Mouse (Mus musculus) c-Kit-positive CD71-positive TER-119-positive erythroid progenitor cells, embryonic 14.5 days (primary cell): Measurements from ENCODE around the gene Tmem265.

ENCODE experiments used
- DNase-seq: peaks from one replicate; pipeline ENCODE4 v3.0.0-alpha.2; 2013; ENCODE audit warnings: low spot score

The Tmem265 gene

DNA sequence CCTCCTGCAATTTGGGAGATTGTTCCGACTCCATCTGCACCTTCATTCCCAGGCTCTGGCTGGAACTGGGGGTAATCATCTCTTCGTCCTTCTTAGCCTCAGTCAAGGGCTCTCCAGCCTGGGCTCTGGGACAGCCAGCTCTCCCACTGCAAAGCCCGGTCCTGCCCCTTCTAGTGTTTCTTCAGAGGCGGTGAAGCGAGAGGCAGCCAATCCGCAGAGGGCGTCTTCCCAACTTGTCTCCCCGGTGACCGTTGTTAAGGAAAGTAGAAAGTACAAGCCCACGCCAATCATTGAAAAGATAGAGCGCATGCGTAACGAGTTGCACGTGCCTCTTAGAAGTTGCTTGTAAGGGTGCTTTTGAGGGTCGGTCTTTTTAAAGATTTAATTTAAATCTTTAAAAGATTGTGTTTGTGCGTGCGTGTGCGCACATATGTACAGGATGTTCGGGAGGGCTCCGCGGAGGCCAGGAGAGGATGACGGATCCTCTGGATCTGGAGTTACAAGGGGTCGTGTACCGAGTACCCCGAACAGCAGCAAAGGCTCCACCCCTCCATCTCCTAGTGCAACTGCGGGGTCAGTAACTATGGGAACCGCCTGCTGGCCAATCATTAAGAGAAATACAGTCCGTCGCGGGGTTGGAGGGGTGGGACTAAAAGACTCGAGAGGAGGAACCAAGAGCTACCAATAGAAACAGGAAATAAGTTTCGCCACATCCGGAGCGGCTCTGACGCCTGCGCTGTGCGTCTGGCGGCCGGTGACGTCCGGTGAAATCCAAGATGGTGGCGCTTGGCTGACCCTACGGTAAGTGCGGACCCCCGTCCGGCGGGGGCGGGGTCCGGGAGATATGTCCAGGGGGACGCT is 27.1 kb downstream of the Tmem265 start, which contains the start of the genes Ccdc189 and Rnf40:
TSS of gene Ccdc189 (minus strand) at position 585 of the 861 bp plus-strand sequence.
TSS of gene Rnf40 (plus strand) at position 757 of the 861 bp plus-strand sequence.
- peak; percentile 97 for DNase-seq

DNA sequence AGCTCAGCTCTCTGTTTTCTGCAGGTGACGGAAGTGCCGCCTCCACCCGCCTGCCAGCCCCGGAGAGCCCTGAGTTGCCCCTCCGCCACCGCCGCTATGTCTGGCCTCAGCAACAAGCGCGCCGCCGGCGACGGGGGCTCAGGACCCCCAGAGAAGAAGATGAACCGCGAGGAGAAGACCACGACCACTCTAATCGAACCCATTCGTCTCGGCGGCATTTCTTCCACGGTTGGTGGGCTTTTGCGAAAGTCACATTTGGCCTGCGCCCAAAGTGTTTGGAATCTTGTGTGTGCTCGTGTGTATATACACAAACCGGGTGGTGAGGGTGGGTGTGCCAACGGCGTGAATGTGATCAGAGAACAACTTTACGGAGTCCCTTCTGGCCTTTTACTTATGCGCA is 27.7 kb downstream of the Tmem265 start:
- no peak for DNase-seq

DNA sequence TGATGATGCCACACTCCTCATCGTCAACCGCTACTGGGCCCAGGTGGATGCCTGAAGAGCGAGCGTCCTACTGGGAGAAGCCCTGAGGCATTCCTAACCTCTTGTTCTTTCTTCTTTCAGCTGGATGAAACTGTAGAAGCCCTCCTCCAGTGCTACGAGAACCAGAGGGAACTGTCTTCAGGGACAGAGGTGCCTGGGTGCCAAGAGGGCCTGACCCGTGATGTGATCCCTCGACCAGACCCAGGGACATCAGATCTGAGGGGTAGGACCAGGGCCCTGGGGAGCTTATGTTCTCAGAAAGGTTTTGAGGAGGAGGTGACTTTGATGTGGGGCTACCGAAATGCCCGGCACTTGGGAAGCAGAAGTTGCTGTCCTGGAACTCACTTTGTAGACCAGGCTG is 28.4 kb downstream of the Tmem265 start:
- DNase-seq: no peak

DNA sequence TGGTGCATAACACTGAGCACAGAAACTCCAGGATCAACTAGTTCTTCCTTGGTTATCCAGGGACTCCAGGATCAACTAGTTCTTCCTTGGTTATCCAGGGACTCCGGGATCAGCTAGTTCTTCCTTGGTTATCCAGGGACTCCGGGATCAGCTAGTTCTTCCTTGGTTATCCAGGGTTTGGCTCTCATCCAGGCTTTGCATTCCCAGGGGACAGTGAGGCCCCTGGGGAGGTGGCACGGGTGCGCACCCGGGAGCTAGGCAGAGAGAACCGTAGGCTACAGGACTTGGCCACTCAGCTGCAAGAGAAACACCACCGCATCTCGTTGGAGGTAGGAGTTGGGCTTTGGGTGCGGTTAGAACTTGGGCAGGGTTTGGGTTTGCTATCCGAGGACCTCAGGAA is 29.9 kb downstream of the Tmem265 start:
- DNase-seq: no peak

DNA sequence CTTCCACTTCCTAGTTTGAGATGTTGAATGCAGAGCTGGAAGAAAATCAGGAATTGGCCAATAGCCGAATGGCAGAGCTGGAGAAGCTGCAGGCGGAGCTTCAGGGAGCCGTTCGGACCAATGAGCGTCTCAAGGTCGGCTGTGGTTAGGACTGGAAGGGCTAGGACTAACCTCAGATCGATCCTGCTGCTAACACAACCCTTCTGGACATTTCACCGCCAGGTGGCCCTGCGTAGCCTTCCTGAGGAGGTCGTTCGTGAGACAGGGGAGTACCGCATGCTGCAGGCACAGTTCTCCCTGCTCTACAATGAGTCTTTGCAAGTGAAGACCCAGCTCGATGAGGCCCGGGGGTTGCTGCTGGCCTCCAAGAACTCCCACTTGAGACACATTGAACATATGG is 31.4 kb downstream of the Tmem265 start:
- DNase-seq: no peak

DNA sequence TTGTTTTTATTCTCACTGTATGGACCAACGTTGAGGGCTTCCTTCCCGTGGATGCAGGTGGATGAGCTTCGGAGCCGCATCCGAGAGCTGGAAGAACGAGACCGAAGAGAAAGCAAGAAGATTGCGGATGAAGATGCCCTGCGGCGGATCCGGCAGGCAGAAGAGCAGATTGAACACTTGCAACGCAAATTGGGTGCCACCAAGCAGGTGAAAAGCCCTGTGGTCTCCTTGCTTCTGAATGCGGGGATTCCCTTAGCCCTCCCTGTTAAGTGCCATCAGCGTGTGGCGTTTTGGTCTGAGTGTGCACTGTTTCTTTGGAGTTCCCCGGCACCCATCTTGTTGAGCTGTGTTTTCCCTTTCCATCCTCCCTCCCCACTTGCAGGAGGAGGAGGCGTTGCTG is 35.6 kb downstream of the Tmem265 start:
- no peak for DNase-seq

DNA sequence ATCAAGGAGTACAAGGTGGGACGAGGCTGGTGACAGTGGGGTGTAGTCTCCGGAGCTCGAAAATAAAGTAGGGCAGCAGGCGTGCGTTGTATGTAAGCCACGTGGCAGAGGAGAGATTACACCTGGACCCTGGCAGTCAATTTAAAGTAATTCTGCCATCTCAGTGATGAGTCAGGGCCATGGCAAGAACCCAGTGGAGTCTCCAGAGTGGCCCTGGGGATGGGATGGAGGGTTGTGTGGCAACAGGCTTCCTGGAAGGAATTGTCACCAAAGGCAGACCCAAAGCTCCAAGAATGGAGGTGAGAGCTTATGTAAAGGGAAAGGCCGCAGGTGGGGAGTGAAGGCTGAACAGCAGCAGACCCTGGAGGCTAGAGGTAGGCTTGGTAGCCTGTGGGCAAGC is 39.4 kb downstream of the Tmem265 start:
- no peak for DNase-seq

DNA sequence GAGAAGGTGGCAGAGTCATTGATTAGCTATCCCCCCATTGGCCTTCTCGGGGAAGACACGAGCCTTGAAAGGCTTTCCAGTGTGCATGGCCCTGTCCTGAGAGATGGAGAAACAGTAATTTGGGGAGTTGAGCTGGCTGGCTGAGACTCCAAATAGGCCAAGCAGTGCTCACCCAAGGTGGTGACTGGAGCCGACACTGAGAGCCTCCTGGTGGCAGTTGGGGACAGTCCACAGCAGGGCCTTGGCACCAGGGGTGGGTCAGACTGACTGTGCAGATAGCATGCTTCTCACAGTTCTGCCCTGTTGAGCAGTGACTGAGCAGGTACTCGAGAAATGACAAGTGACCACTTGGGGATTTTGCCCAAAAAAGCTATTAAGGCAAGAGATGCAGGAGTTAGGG is 40.5 kb downstream of the Tmem265 start:
- DNase-seq: no peak

DNA sequence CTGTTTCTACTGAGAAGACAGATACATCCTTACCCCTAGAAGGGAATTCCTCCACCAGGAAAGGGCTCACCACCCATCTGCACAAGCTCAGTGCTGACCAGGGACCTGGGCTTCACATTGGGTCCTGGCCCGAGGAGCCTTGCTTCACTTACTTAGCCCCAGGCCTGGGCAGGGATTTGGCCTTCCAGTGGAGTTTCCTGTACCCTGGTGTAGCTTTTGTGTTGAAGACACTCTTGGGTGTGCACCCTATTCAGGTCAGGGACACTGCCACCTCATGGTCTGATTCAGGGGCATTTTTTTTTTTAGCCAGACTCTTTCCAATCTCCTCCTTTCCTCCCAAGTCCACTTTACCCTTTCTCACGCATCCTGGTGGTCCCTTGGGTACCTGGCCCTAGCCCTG is 41.7 kb downstream of the Tmem265 start:
- DNase-seq: no peak

DNA sequence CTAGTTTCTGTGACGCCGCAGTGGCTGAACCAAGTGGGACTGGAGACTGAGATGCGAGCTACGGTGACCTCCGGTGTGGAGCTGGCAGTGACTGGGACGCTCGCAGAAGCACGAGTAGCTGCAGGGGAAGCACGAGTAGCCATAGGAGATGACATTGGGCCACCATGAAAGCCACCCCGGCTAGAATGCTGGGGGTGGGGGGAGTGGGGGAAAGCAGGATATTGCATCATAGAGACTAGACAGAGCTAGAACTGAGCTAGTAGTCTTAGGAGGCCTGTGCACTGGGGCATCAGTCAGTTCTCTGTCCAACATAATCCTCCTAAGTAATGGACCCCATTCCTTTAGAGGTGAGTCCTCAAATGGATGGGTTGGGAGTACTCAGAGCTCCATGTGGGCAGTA is 43.1 kb downstream of the Tmem265 start:
- DNase-seq: no peak

DNA sequence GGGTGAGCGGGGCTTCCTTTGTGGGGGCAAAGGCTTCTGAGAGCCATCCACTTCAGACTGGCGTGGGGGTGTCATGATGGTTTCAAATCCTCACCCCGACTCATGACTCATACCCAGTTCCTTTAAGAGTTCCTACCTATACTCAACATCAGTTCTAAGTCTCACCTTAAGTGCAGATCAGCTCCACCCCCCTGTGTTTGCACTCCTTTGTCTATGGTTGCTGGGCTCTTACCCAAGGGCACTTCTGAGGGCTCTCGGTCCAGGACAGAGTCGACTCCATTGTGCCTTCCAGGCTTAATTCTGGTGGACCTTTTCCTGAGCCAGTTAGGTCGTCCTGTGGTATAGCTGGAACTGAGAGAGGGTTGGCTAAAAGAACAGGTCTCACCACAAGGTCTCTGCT is 46.0 kb downstream of the Tmem265 start:
- no peak for DNase-seq

DNA sequence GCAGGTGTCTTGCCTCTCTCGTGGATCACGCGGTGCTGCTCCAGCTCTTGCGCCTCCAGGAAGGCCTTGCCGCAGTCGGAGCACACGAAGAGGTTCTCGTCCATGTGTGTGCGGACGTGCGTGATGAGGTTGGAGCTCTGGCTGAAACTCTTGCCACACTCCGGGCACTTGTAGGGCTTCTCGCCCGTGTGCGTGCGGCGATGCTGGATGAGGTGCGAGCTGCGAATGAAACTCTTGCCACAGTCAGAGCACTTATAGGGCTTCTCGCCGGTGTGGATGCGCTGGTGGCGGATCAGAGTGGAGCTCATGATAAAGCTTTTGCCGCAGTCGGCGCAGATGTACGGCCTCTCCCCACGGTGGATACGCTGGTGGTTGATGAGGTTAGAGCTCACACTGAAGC is 49.8 kb downstream of the Tmem265 start:
- DNase-seq: no peak

DNA sequence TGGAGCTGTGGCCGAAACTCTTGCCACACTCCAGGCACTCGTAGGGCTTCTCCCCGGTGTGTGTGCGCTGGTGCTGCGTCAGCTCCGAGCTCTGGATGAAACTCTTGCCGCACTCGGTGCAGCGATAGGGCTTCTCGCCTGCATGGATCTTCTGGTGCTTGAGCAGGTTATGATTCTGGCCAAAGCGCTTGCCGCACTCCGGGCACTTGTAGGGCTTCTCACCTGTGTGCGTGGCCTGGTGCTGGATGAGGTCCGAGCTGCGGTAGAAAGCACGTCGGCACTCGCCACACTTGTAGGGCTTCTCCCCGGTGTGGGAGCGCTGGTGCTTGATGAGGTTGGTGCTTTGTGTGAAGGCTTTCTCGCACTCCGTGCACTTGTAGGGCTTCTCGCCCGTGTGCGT is 50.4 kb downstream of the Tmem265 start:
- DNase-seq: no peak

DNA sequence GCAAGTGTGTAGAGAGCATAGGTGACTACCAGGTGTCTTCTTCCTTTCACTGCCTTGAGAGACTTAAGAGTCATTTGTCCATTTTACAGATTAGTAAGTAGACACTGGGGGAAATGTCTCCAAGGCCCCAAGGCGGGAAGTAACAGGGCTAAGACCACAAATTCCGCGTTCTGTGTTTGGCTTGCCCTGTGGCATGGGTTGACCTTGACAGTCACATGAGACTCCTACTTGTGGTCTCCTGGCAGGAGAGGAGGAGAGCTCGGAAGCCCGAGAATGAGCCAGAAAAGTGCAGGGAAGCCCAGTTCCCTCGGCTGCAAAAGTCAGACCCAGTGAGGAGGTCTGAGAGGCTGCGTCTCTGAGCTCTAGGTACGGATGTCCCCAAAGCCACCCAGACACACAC is 52.3 kb downstream of the Tmem265 start:
- no peak for DNase-seq

DNA sequence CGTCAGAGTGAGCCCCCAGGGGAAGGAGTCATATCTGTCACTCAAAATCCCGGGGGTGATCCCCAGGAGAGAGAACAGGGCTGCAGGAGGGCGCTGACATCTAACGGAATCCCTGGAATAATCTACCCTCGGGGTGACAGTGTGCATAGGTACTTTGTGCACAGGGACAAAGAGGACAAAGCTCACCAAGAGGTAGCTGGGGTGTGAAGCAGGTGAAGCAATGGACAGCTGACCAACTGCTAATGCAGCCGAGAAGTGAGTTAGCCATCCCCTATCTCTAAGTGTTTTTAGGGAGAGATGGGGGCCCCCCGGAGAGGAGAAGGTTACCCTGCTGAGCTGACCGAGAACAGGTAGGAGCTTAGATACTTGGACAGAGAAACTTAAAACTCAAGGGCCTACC is 52.9 kb downstream of the Tmem265 start:
- no peak for DNase-seq

DNA sequence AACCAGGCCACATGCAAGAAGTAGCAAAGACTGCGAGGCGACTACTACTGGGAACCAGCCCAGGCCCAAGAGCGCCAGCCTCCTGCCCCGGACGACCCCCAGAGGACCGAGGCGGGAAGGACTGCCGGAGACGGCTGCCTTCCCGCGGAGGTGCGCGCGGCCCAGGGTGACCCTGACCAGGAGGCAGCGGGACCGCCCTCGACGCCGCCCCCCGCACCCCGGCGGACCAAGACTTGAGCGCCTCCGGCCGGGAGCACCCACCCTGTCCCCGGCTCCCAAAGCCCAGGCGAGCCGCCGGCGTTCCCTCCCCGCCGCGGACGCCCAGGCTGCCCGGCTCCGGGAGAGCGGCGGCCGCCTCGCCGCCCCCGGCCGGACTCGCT is 53.3 kb downstream of the Tmem265 start:
- no peak for DNase-seq

DNA sequence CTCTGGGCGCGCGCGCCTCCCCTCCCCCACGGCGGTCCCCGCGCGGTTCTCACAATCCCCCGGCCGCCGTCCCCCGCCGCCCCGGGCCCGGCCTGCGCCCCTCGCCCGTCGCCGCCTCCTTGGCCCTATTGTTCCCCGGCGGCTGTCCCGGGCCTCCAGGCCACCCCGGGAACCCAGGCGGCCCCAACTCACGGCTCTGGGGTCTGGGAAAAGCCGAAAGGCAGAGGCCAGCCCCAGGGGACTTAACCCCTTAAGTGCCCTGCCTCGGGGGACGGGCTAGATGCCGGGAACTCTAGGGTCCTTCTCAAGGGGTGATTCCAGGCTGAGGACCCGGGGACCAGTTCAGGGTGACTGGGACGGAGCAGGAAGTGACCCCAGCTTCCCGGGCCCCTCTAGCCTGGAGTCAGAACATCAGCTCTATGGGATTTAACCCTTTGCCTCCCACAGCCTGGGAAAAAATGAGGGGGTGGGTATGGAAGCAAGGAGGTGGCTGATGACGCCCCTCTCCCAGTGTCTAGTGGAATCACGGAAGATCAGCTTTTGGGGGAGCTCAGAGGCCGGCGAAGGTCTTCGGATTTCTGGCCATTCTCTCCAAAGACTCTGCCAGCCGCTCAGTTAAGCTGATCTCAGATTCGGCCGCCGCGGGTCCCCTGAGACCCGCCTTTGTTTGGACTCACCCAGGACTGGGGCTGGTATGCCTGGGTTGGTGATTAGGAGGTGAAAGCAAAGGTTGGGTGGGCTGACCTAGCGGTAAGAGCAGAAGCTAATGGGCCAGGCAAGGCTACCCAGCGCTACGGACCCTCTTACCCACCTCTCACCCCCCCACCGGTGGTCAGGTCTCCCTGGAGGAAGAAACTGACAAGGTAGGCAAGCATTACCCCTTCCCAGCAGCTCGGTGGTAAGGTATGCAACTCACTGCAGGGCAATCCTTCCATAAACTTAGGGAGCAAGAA is 54.0 kb downstream of the Tmem265 start, which contains the start of gene Zfp629:
TSS of gene Zfp629 (minus strand) at position 907 of the 953 bp plus-strand sequence.
- DNase-seq: no peak

DNA sequence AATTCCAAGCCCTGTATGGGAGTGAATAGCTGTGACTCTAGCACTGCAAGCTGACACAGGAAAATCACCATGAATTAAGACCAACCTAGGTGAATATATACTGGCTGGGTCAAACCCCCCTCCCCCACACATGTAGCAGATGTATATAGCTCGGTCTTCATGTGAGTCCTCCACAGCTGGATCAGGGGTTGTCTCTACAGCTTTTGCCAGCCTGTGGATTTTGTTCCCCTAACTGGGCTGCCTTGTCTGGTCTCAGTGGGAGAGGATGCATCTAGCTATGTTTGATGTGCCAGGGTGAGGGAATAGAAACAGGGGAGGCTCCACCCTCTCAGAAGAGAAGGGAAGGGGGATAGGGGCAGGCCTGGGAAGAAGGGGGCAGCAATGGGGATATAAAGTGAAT is 55.1 kb downstream of the Tmem265 start:
- DNase-seq: no peak
